Mouse (Mus musculus) stomach, postnatal 0 days (tissue): ENCODE results near the gene Cdc7. TPM values are rescaled to one million over a fixed set of nuclear protein-coding genes. Genes with fewer than 3 reads are reported as not detected.
"Not testable (repeated sequence)": the region's sequence is repeated elsewhere in the genome, so short reads cannot be mapped to it uniquely, and the experiment has no call there.

ENCODE experiments used
- ATAC-seq: fragments of 200-750 bp; cut with Nextera tagmentation; 2 replicates; pipeline ENCODE4 v1.8.0; 2017; ENCODE audit not compliant: low FRiP score, low TSS enrichment
- DNase-seq: peaks from one replicate; pipeline ENCODE4 v3.0.0-alpha.2; 2016; ENCODE audit warnings: low spot score
- H3K27ac ChIP-seq: fragments of 300-500 bp; sonication (generic); replicated peaks from 2 replicates; pipeline ENCODE4 v1.5.1; 2014; ENCODE audit warnings: mild to moderate bottlenecking, control low read depth
- H3K27me3 ChIP-seq: fragments of 300-500 bp; sonication (generic); 2 replicates; pipeline ENCODE4 v1.6.1; 2014; ENCODE audit warnings: low read length; ENCODE audit not compliant: control insufficient read depth, insufficient read depth
- H3K36me3 ChIP-seq: fragments of 300-500 bp; sonication (generic); 2 replicates; pipeline ENCODE4 v1.6.1; 2014; ENCODE audit warnings: low read length, mixed read lengths; ENCODE audit not compliant: control insufficient read depth, insufficient read depth
- H3K4me1 ChIP-seq: fragments of 300-500 bp; sonication (generic); replicated peaks from 2 replicates; pipeline ENCODE4 v1.6.1; 2014; ENCODE audit warnings: antibody characterized with exemption; ENCODE audit not compliant: control insufficient read depth, insufficient read depth
- H3K4me2 ChIP-seq: fragments of 300-500 bp; sonication (generic); replicated peaks from 2 replicates; pipeline ENCODE4 v1.6.1; 2014; ENCODE audit warnings: low read depth, mild to moderate bottlenecking, control low read depth, moderate library complexity
- H3K4me3 ChIP-seq: fragments of 300-500 bp; sonication (generic); 2 replicates; pipeline ENCODE4 v1.5.1; 2014; ENCODE audit warnings: low read depth, low read length, control low read depth
- H3K9ac ChIP-seq: fragments of 300-500 bp; sonication (generic); 2 replicates; pipeline ENCODE4 v1.6.1; 2014; ENCODE audit warnings: mild to moderate bottlenecking, low read length, control low read depth, mixed read lengths
- H3K9me3 ChIP-seq: fragments of 300-500 bp; sonication (generic); 2 replicates; pipeline ENCODE4 v1.6.1; 2016; ENCODE audit warnings: low read length; ENCODE audit not compliant: control insufficient read depth
- CTCF ChIP-seq: IDR thresholded peaks from 2 replicates; pipeline ENCODE4 v1.5.1; 2016; ENCODE audit warnings: antibody characterized with exemption, low read depth, mild to moderate bottlenecking, moderate library complexity
- EP300 ChIP-seq: optimal IDR thresholded peaks from 2 replicates; pipeline ENCODE3; 2016; ENCODE audit warnings: antibody characterized with exemption
- WGBS: fragments of 180-500 bp; shearing (Covaris S2); extraction: QIAGEN DNeasy Blood & Tissue Kit; methylation state at CpG from one replicate; pipeline ENCODE4 v1.1.7; 2014; 5-methylcytosine and 5-hydroxymethylcytosine counted together
- polyA plus RNA-seq: library from polyadenylated mRNA; unstranded; fragments of >200 nt; fragmentation: Nextera tagmentation; extraction: Ambion mirVana; gene quantifications from 2 replicates; pipeline ENCODE4 v1.2.1, GENCODE M21; 2015

Cdc7 gene
- polyA plus RNA-seq, 1 experiment from 2014 or later = 8.0 TPM

GRCm38 (mm10) chr5:106966443-106966842, 2.3 kb downstream of the Cdc7 start:
- ATAC-seq (no peak), DNase-seq (no peak)
- Histone ChIP-seq H3K27ac (no peak overlapping the region), H3K9me3 (no peaks in the 10 kb centered on the region), H3K4me1 (0 out of 2 replicates have a peak, but pooled peaks cover 2% of the 10 kb centered on the region), H3K27me3 (no peaks in the 10 kb centered on the region), H3K9ac (no peak overlapping the region), H3K4me3 (no peak overlapping the region), H3K36me3 (no peaks in the 10 kb centered on the region), H3K4me2 (no peak overlapping the region)
- no peak for TF ChIP-seq EP300
- WGBS = 81% methylated on average over 3 of the region's 3 CpGs

GRCm38 (mm10) chr5:106967578-106967977, 3.5 kb downstream of the Cdc7 start:
- 0 out of 2 replicates have a peak, but pooled peaks cover 2% of the 10 kb centered on the region for H3K4me1 ChIP-seq
- no peak overlapping the region for H3K9ac ChIP-seq
- no peak for TF ChIP-seq CTCF
- no peak for TF ChIP-seq EP300
- no peaks in the 10 kb centered on the region for H3K27me3 ChIP-seq
- H3K4me2 ChIP-seq = no peak overlapping the region
- no peak overlapping the region for H3K4me3 ChIP-seq
- ATAC-seq (no peak), DNase-seq (no peak)
- WGBS = 96% methylated on average over 1 of the region's 1 CpGs
- H3K36me3 ChIP-seq = no peaks in the 10 kb centered on the region
- H3K27ac ChIP-seq = no peak overlapping the region
- no peaks in the 10 kb centered on the region for H3K9me3 ChIP-seq

DNA sequence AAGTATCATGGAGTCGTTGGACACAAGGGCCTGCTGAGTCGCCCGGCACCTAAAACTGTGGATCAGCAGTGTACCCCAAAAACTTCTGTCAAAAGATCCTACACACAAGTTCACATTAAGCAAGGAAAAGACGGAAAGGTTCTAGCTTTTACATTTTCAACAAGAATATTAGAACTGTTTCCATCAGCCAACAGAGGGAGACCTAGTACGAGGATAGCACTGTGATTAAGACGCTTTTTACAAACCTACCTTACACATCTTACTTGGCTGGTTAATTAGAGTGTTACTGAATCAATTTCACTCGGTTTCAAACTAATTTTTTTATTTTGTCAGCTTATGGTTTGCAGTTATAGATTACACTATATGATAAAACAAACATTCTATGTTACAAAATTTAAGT, 9.8 kb downstream of the Cdc7 start:
- no peaks in the 10 kb centered on the region for H3K36me3 ChIP-seq
- H3K27me3 ChIP-seq = no peaks in the 10 kb centered on the region
- DNase-seq (no peak), ATAC-seq (no peak)
- no peaks in the 10 kb centered on the region for H3K9me3 ChIP-seq
- no peak overlapping the region for H3K9ac ChIP-seq
- H3K4me3 ChIP-seq = no peak overlapping the region
- peak; percentile 68 for TF ChIP-seq CTCF
- no peak for TF ChIP-seq EP300
- no peak overlapping the region for H3K4me2 ChIP-seq
- H3K27ac ChIP-seq = no peak overlapping the region
- no peaks in the 10 kb centered on the region for H3K4me1 ChIP-seq
- WGBS = 82% methylated on average over 7 of the region's 7 CpGs

- Histone ChIP-seq H3K27me3 (no peaks in the 10 kb centered on the region), H3K4me2 (no peak overlapping the region), H3K9me3 (no peaks in the 10 kb centered on the region), H3K36me3 (no peaks in the 10 kb centered on the region), H3K9ac (no peak overlapping the region), H3K4me3 (no peak overlapping the region), H3K4me1 (no peaks in the 10 kb centered on the region), H3K27ac (no peak overlapping the region; the same call in 1 of the 2 replicates)
- DNase-seq = no peak
- 66% methylated on average over 7 of the region's 7 CpGs for WGBS
- no peak for ATAC-seq
- no peak for TF ChIP-seq EP300
- TF ChIP-seq CTCF = no peak
Measured at GRCm38 (mm10) chr5:106979156-106979555, 15.0 kb downstream of the Cdc7 start.

DNA sequence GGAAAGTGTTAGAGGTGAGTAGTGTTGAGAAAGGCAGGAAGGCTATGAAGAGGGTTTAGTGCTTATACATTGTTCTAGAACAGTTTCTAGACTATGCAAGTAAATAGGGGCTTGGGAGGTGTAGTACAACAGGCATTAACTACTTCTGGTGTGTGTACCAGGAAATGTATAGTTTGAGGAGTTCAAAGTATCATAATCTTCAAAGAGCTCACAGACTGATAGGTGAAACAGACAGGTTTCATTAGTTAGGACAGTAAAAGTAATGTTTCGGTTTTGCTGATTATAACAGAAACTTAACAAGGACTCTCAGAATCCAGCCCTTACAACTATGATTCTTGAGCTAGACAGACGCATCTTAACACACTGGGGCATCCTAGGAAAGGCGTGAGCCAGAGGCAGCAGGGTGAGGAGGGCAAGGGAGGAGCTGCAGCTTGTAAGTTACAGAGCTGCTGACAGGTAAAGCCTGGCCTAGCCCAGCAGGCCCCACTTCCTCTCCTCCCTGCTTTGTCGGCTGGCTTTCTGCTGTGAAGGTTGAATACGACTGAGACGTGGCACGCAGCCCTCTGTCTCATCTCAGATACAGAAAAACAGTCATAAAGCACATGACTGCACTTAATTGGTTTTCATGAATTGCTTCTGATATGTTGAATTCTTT, 18.3 kb downstream of the Cdc7 start:
- Histone ChIP-seq H3K36me3 (no peaks in the 10 kb centered on the region), H3K9me3 (no peaks in the 10 kb centered on the region), H3K27me3 (no peaks in the 10 kb centered on the region), H3K9ac (no peak overlapping the region), H3K4me2 (no peak overlapping the region), H3K27ac (0 out of 2 replicates have a peak overlapping the region, but pooled peaks have one; percentile 56), H3K4me1 (no peaks in the 10 kb centered on the region), H3K4me3 (no peak overlapping the region)
- no peak for TF ChIP-seq CTCF
- no peak for TF ChIP-seq EP300
- DNase-seq = no peak
- ATAC-seq = no peak
- 75% methylated on average over 7 of the region's 7 CpGs for WGBS

DNA sequence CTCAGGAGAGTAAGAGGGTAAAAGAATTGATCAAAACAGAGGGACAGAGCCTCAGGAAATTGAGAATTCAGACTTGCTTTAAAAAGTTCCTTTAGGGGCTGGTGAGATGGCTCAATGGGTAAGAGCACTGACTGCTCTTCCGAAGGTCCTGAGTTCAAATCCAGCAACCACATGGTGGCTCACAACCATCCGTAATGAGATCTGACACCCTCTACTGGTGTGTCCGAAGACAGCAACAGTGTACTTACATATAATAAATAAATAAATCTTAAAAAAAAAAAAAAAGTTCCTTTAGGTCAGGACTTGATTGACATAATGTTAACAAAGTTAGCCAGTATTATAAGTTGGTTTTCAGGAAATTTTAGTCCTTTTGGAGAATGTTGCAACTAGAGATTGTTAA, 20.8 kb downstream of the Cdc7 start:
- not testable (repeated sequence) for H3K9me3 ChIP-seq, H3K27me3 ChIP-seq, ATAC-seq, H3K4me3 ChIP-seq, DNase-seq, H3K4me1 ChIP-seq, H3K4me2 ChIP-seq, H3K36me3 ChIP-seq, H3K9ac ChIP-seq
- peak; percentile 19; the same call in 1 of the 2 replicates for TF ChIP-seq CTCF
- WGBS = 83% methylated on average over 3 of the region's 3 CpGs
- 0 out of 2 replicates have a peak overlapping the region, but pooled peaks have one; percentile 31 for H3K27ac ChIP-seq
